In genomic region chr3:137968820-137969486, GRCm38 (mm10) we compare ENCODE assay signal across 11 mouse cellular contexts. TPM values are rescaled to one million over a fixed set of nuclear protein-coding genes. Genes with fewer than 3 reads are reported as not detected.
DNase-seq lines count a peak whose midpoint lies in the region; ATAC-seq and TF ChIP-seq lines count a peak whose summit lies in the region.
"Had no signal": no experiment of that assay in that cellular context is flagged by ENCODE, and none has a peak within 500 bp of the region (broad histone marks: within the 10 kb centered on the region; RNA-seq: fewer than 3 reads in every experiment).

No protein-coding gene starts in this region.

- no peaks in the 10 kb centered on the region; the same call in 1 of the 2 replicates for H3K4me1 ChIP-seq in lung, embryonic 14.5 days (ENCODE audit: insufficient read depth)
- peaks cover 5% of the 10 kb centered on the region; the same call in 1 of the 2 replicates for H3K4me1 ChIP-seq in lung, adult 2 months (ENCODE audit: control insufficient read depth, insufficient read depth, low read length)
- peaks cover 22% of the 10 kb centered on the region for H3K4me1 ChIP-seq in bone marrow, adult 2 months (ENCODE audit: control insufficient read depth, insufficient read depth, low read length)
- H3K4me1 ChIP-seq in intestine, embryonic 15.5 days (replicated peaks), result no peaks in the 10 kb centered on the region; the same call in 1 of the 2 replicates
- H3K4me1 ChIP-seq in hindbrain, embryonic 10.5 days (replicated peaks), result no peaks in the 10 kb centered on the region
- H3K4me1 ChIP-seq: hindbrain, embryonic 15.5 days had no signal

- no peak for ATAC-seq in lung, embryonic 14.5 days (ENCODE audit: insufficient read depth)
- peak; percentile 74 for ATAC-seq in intestine, embryonic 15.5 days
- ATAC-seq: Patski had no signal

- H3K9me3 ChIP-seq in lung, embryonic 14.5 days (ENCODE audit: low read depth, low read length), result no peaks in the 10 kb centered on the region
- H3K9me3 ChIP-seq in intestine, embryonic 15.5 days, result no peaks in the 10 kb centered on the region
- no peaks in the 10 kb centered on the region for H3K9me3 ChIP-seq in hindbrain, embryonic 10.5 days
- H3K9me3 ChIP-seq: hindbrain, embryonic 15.5 days had no signal

- TF ChIP-seq POLR2A in lung, adult 2 months (IDR thresholded peaks at IDR 0.05; ENCODE audit: borderline replicate concordance, extremely low read depth, low read depth, low read length), result no peak
- TF ChIP-seq POLR2A in bone marrow, adult 2 months (IDR thresholded peaks at IDR 0.05; ENCODE audit: borderline replicate concordance, control insufficient read depth, low read depth, low read length), result no peak

- no peak for TF ChIP-seq CTCF in lung, embryonic 14.5 days (IDR thresholded peaks at IDR 0.05; ENCODE audit: low read depth)
- no peak for TF ChIP-seq CTCF in lung, adult 2 months (IDR thresholded peaks at IDR 0.05; ENCODE audit: insufficient read depth, low read length)
- TF ChIP-seq CTCF in bone marrow, adult 2 months (IDR thresholded peaks at IDR 0.05; ENCODE audit: control insufficient read depth, insufficient read depth, low read length), result no peak

- no peak overlapping the region for H3K4me2 ChIP-seq in lung, embryonic 14.5 days
- 0 out of 2 replicates have a peak overlapping the region, but pooled peaks have one; percentile 14 for H3K4me2 ChIP-seq in intestine, embryonic 15.5 days (replicated peaks)

- H3K27ac ChIP-seq in lung, embryonic 14.5 days (ENCODE audit: low read depth), result 0 out of 2 replicates have a peak overlapping the region, but pooled peaks have one; percentile 47
- H3K27ac ChIP-seq in bone marrow, adult 2 months (ENCODE audit: control insufficient read depth, insufficient read depth, low read depth, low read length, poor library complexity), result peak overlapping the region; percentile 70
- H3K27ac ChIP-seq in intestine, embryonic 15.5 days, result peak overlapping the region; percentile 33; the same call in 1 of the 2 replicates
- no peak overlapping the region for H3K27ac ChIP-seq in hindbrain, embryonic 10.5 days
- H3K27ac ChIP-seq: hindbrain, embryonic 15.5 days had no signal

- H3K36me3 ChIP-seq in lung, embryonic 14.5 days (ENCODE audit: insufficient read depth), result no peaks in the 10 kb centered on the region
- no peaks in the 10 kb centered on the region for H3K36me3 ChIP-seq in intestine, embryonic 15.5 days
- H3K36me3 ChIP-seq in hindbrain, embryonic 10.5 days, result no peaks in the 10 kb centered on the region
- H3K36me3 ChIP-seq: hindbrain, embryonic 15.5 days had no signal

- peak; percentile 14 for DNase-seq in lung, embryonic 14.5 days
- DNase-seq in lung, adult 2 months, result no peak
- DNase-seq in naive thymus-derived CD4-positive, alpha-beta T cell, adult 2 months (ENCODE audit: low read depth), result peak; percentile 54
- no peak for DNase-seq in cerebellum, adult 11 months
- no peak for DNase-seq in left cerebral cortex, adult 9 months (ENCODE audit: low spot score in 2 of 2)
- DNase-seq in hindbrain, embryonic 10.5 days (ENCODE audit: low spot score), result no peak
- DNase-seq: cerebellum, adult 2 months had no signal

- no peaks in the 10 kb centered on the region for H3K27me3 ChIP-seq in lung, embryonic 14.5 days (ENCODE audit: insufficient read depth, low read length)
- no peaks in the 10 kb centered on the region for H3K27me3 ChIP-seq in intestine, embryonic 15.5 days (replicated peaks)
- H3K27me3 ChIP-seq in hindbrain, embryonic 10.5 days (ENCODE audit: insufficient read depth, poor library complexity, severe bottlenecking), result no peaks in the 10 kb centered on the region
- H3K27me3 ChIP-seq: hindbrain, embryonic 15.5 days; Patski had no signal

- WGBS in lung, embryonic 14.5 days, result 56% methylated on average over 9 of the region's 9 CpGs
- WGBS in lung, adult 2 months, result 38% methylated on average over 9 of the region's 9 CpGs
- WGBS in bone marrow, adult 2 months, result 3% methylated on average over 9 of the region's 9 CpGs
- 57% methylated on average over 9 of the region's 9 CpGs for WGBS in intestine, embryonic 15.5 days
- WGBS in hindbrain, embryonic 10.5 days, result 90% methylated on average over 9 of the region's 9 CpGs

- no peak overlapping the region for H3K4me3 ChIP-seq in lung, embryonic 14.5 days (ENCODE audit: low read depth, low read length)
- no peak overlapping the region for H3K4me3 ChIP-seq in lung, adult 2 months (replicated peaks; ENCODE audit: extremely low read depth, low read depth, low read length)
- peak overlapping the region; percentile 23 for H3K4me3 ChIP-seq in bone marrow, adult 2 months (replicated peaks; ENCODE audit: control insufficient read depth, low read depth, low read length)
- H3K4me3 ChIP-seq in intestine, embryonic 15.5 days (replicated peaks), result no peak overlapping the region
- H3K4me3 ChIP-seq in hindbrain, embryonic 10.5 days, result no peak overlapping the region

- no peak overlapping the region for H3K9ac ChIP-seq in lung, embryonic 14.5 days
- H3K9ac ChIP-seq in intestine, embryonic 15.5 days, result no peak overlapping the region
- H3K9ac ChIP-seq: hindbrain, embryonic 15.5 days had no signal

RNA-seq across cellular contexts. Expression of gene Dapp1, which starts 12.4 kb away (rescaled TPM):
- 8.0 and 8.1 TPM in 2 replicates for polyA plus RNA-seq in lung, embryonic 14.5 days (2014; fragmentation: Nextera tagmentation; extraction: Ambion mirVana)
- polyA plus RNA-seq in lung, adult 2 months (2012; rRNA removed), result 4.5 and 7.1 TPM in 2 replicates
- 29.3 and 64.2 TPM in 2 replicates for polyA plus RNA-seq in bone marrow, adult 2 months (2011; ENCODE audit: insufficient read depth, insufficient read length, low replicate concordance, missing spikeins)
- polyA plus RNA-seq in intestine, embryonic 15.5 days (2015; fragmentation: Nextera tagmentation; extraction: Ambion mirVana), result 23.2 and 23.7 TPM in 2 replicates
- polyA plus RNA-seq in hindbrain, embryonic 10.5 days (2016; fragmentation: Nextera tagmentation; extraction: Ambion mirVana), result 2.3 and 2.4 TPM in 2 replicates

RNA-seq across cellular contexts. Expression of gene Lamtor3, which starts 50.6 kb away (rescaled TPM):
- 97.2 and 103 TPM in 2 replicates for polyA plus RNA-seq in lung, embryonic 14.5 days (2014; fragmentation: Nextera tagmentation; extraction: Ambion mirVana)
- 19.6 and 31.7 TPM in 2 replicates for polyA plus RNA-seq in lung, adult 2 months (2012; rRNA removed)
- polyA plus RNA-seq in bone marrow, adult 2 months (2011; ENCODE audit: insufficient read depth, insufficient read length, low replicate concordance, missing spikeins), result 41.6 and 45.1 TPM in 2 replicates
- 135 and 139 TPM in 2 replicates for polyA plus RNA-seq in intestine, embryonic 15.5 days (2015; fragmentation: Nextera tagmentation; extraction: Ambion mirVana)
- polyA plus RNA-seq in hindbrain, embryonic 10.5 days (2016; fragmentation: Nextera tagmentation; extraction: Ambion mirVana), result 82.8 and 83.3 TPM in 2 replicates

Comparison
In these comparisons a context has a peak if more than half of its experiments do, and no peak if none do; other contexts are left out.
1. DNase-seq: peak in lung, embryonic 14.5 days (single experiment) and naive thymus-derived CD4-positive, alpha-beta T cell, adult 2 months (single experiment); none in lung, adult 2 months (single experiment), cerebellum, adult 11 months (single experiment), left cerebral cortex, adult 9 months (0 of 2) and hindbrain, embryonic 10.5 days (single experiment).